Mouse (Mus musculus): ENCODE measurements around the gene Slc22a6. TPM values are rescaled to one million over a fixed set of nuclear protein-coding genes. Genes with fewer than 3 reads are reported as not detected.
A peak's percentile ranks its signal among the peaks of the same experiment; 100 is the strongest.

Gene Slc22a6
- polyA plus RNA-seq, 1 experiment from 2014 or later = 0.87 TPM

GRCm38 (mm10) chr19:8590954-8591353, 26.9 kb upstream of the Slc22a6 start, which contains the start of gene Slc22a8:
TSS of gene Slc22a8 (plus strand) at chr19:8591254.
- Histone ChIP-seq H3K4me1 (peaks cover 20% of the 10 kb centered on the region), H3K9me3 (no peaks in the 10 kb centered on the region), H3K9ac (no peak within 1 kb of the TSS), H3K36me3 (no peaks in the 10 kb centered on the region), H3K27me3 (no peaks in the 10 kb centered on the region), H3K27ac (peak within 1 kb of the TSS; percentile 50; the same call in 1 of the 2 replicates), H3K4me2 (replicated peaks) (no peak within 1 kb of the TSS), H3K4me3 (no peak within 1 kb of the TSS)
- no peak for ATAC-seq (ENCODE audit: insufficient number of reproducible peaks, insufficient read depth, low FRiP score, low TSS enrichment)
- WGBS = 54% methylated on average over 8 of the region's 8 CpGs

- 55% methylated on average over 2 of the region's 2 CpGs for WGBS
- H3K9me3 ChIP-seq = no peaks in the 10 kb centered on the region
- no peak overlapping the region for H3K9ac ChIP-seq
- no peak overlapping the region for H3K4me3 ChIP-seq
- H3K27me3 ChIP-seq = no peaks in the 10 kb centered on the region
- no peaks in the 10 kb centered on the region for H3K36me3 ChIP-seq
- no peak overlapping the region for H3K4me2 ChIP-seq (replicated peaks)
- no peak for ATAC-seq (ENCODE audit: insufficient number of reproducible peaks, insufficient read depth, low FRiP score, low TSS enrichment)
- no peak overlapping the region for H3K27ac ChIP-seq
- H3K4me1 ChIP-seq = peaks cover 20% of the 10 kb centered on the region
Observed at GRCm38 (mm10) chr19:8592155-8592554, 25.7 kb upstream of the Slc22a6 start.

GRCm38 (mm10) chr19:8592873-8593408, 24.9 kb upstream of the Slc22a6 start:
- no peaks in the 10 kb centered on the region for H3K27me3 ChIP-seq
- no peak for ATAC-seq (ENCODE audit: insufficient number of reproducible peaks, insufficient read depth, low FRiP score, low TSS enrichment)
- no peak overlapping the region for H3K4me3 ChIP-seq
- H3K9me3 ChIP-seq = no peaks in the 10 kb centered on the region
- WGBS = 70% methylated on average over 6 of the region's 6 CpGs
- no peaks in the 10 kb centered on the region for H3K36me3 ChIP-seq
- no peak overlapping the region for H3K9ac ChIP-seq
- H3K4me1 ChIP-seq = peaks cover 20% of the 10 kb centered on the region
- H3K4me2 ChIP-seq (replicated peaks) = no peak overlapping the region
- H3K27ac ChIP-seq = no peak overlapping the region

- peaks cover 20% of the 10 kb centered on the region for H3K4me1 ChIP-seq
- WGBS = 87% methylated on average over 11 of the region's 11 CpGs
- ATAC-seq (ENCODE audit: insufficient number of reproducible peaks, insufficient read depth, low FRiP score, low TSS enrichment) = no peak
- H3K27ac ChIP-seq = no peak overlapping the region
- no peak overlapping the region for H3K9ac ChIP-seq
- no peak overlapping the region for H3K4me2 ChIP-seq (replicated peaks)
- H3K36me3 ChIP-seq = no peaks in the 10 kb centered on the region
- no peaks in the 10 kb centered on the region for H3K27me3 ChIP-seq
- H3K4me3 ChIP-seq = no peak overlapping the region
- H3K9me3 ChIP-seq = no peaks in the 10 kb centered on the region
Observed at GRCm38 (mm10) chr19:8593833-8594232, 24.0 kb upstream of the Slc22a6 start.

- peaks cover 20% of the 10 kb centered on the region for H3K4me1 ChIP-seq
- H3K36me3 ChIP-seq = no peaks in the 10 kb centered on the region
- no peak for ATAC-seq (ENCODE audit: insufficient number of reproducible peaks, insufficient read depth, low FRiP score, low TSS enrichment)
- H3K4me2 ChIP-seq (replicated peaks) = no peak overlapping the region
- H3K4me3 ChIP-seq = no peak overlapping the region
- no peaks in the 10 kb centered on the region for H3K9me3 ChIP-seq
- no peaks in the 10 kb centered on the region for H3K27me3 ChIP-seq
- H3K9ac ChIP-seq = no peak overlapping the region
- 9% methylated on average over 1 of the region's 1 CpGs for WGBS
- H3K27ac ChIP-seq = no peak overlapping the region
Observed at GRCm38 (mm10) chr19:8594518-8594917, 23.3 kb upstream of the Slc22a6 start.

GRCm38 (mm10) chr19:8597269-8597668, 20.6 kb upstream of the Slc22a6 start:
- peak; percentile 22; the same call in 1 of the 2 replicates for ATAC-seq (ENCODE audit: insufficient number of reproducible peaks, insufficient read depth, low FRiP score, low TSS enrichment)
- H3K4me3 ChIP-seq = no peak overlapping the region
- no peak overlapping the region for H3K4me2 ChIP-seq (replicated peaks)
- H3K9me3 ChIP-seq = no peaks in the 10 kb centered on the region
- H3K9ac ChIP-seq = no peak overlapping the region
- no peaks in the 10 kb centered on the region for H3K27me3 ChIP-seq
- peaks cover 12% of the 10 kb centered on the region for H3K4me1 ChIP-seq
- WGBS = 66% methylated on average over 4 of the region's 4 CpGs
- no peak overlapping the region for H3K27ac ChIP-seq
- no peaks in the 10 kb centered on the region for H3K36me3 ChIP-seq

- Histone ChIP-seq H3K27me3 (no peaks in the 10 kb centered on the region), H3K4me1 (peaks cover 7% of the 10 kb centered on the region), H3K9me3 (no peaks in the 10 kb centered on the region), H3K4me2 (replicated peaks) (no peak overlapping the region), H3K36me3 (no peaks in the 10 kb centered on the region), H3K9ac (no peak overlapping the region), H3K27ac (no peak overlapping the region), H3K4me3 (no peak overlapping the region)
- ATAC-seq (ENCODE audit: insufficient number of reproducible peaks, insufficient read depth, low FRiP score, low TSS enrichment) = no peak
- 79% methylated on average over 2 of the region's 2 CpGs for WGBS
Observed at GRCm38 (mm10) chr19:8599229-8599628, 18.6 kb upstream of the Slc22a6 start.

GRCm38 (mm10) chr19:8601922-8602321, 15.9 kb upstream of the Slc22a6 start:
- Histone ChIP-seq H3K4me1 (no peaks in the 10 kb centered on the region), H3K9me3 (no peaks in the 10 kb centered on the region), H3K4me2 (replicated peaks) (no peak overlapping the region), H3K9ac (no peak overlapping the region), H3K27me3 (no peaks in the 10 kb centered on the region), H3K27ac (no peak overlapping the region), H3K36me3 (no peaks in the 10 kb centered on the region), H3K4me3 (no peak overlapping the region)
- ATAC-seq (ENCODE audit: insufficient number of reproducible peaks, insufficient read depth, low FRiP score, low TSS enrichment) = no peak

GRCm38 (mm10) chr19:8602914-8603313, 14.9 kb upstream of the Slc22a6 start:
- Histone ChIP-seq H3K4me3 (no peak overlapping the region), H3K27ac (no peak overlapping the region), H3K4me1 (no peaks in the 10 kb centered on the region), H3K4me2 (replicated peaks) (no peak overlapping the region), H3K27me3 (no peaks in the 10 kb centered on the region), H3K9me3 (no peaks in the 10 kb centered on the region), H3K36me3 (no peaks in the 10 kb centered on the region), H3K9ac (no peak overlapping the region)
- ATAC-seq (ENCODE audit: insufficient number of reproducible peaks, insufficient read depth, low FRiP score, low TSS enrichment) = no peak
- 63% methylated on average over 3 of the region's 3 CpGs for WGBS

- Histone ChIP-seq H3K4me1 (no peaks in the 10 kb centered on the region), H3K9me3 (no peaks in the 10 kb centered on the region), H3K27ac (no peak overlapping the region), H3K4me2 (replicated peaks) (no peak overlapping the region), H3K4me3 (no peak overlapping the region), H3K9ac (no peak overlapping the region), H3K36me3 (no peaks in the 10 kb centered on the region), H3K27me3 (no peaks in the 10 kb centered on the region)
- no peak for ATAC-seq (ENCODE audit: insufficient number of reproducible peaks, insufficient read depth, low FRiP score, low TSS enrichment)
- WGBS = 85% methylated on average over 8 of the region's 8 CpGs
Observed at GRCm38 (mm10) chr19:8604536-8605240, 13.2 kb upstream of the Slc22a6 start.

GRCm38 (mm10) chr19:8605241-8605558, 12.6 kb upstream of the Slc22a6 start:
- Histone ChIP-seq H3K27ac (no peak overlapping the region), H3K36me3 (no peaks in the 10 kb centered on the region), H3K4me2 (replicated peaks) (no peak overlapping the region), H3K27me3 (no peaks in the 10 kb centered on the region), H3K9ac (no peak overlapping the region), H3K4me3 (no peak overlapping the region), H3K9me3 (no peaks in the 10 kb centered on the region), H3K4me1 (no peaks in the 10 kb centered on the region)
- no peak for ATAC-seq (ENCODE audit: insufficient number of reproducible peaks, insufficient read depth, low FRiP score, low TSS enrichment)
- 91% methylated on average over 3 of the region's 3 CpGs for WGBS

- H3K36me3 ChIP-seq = no peaks in the 10 kb centered on the region
- H3K27ac ChIP-seq = no peak overlapping the region
- H3K4me2 ChIP-seq (replicated peaks) = no peak overlapping the region
- no peaks in the 10 kb centered on the region for H3K4me1 ChIP-seq
- ATAC-seq (ENCODE audit: insufficient number of reproducible peaks, insufficient read depth, low FRiP score, low TSS enrichment) = no peak
- H3K4me3 ChIP-seq = no peak overlapping the region
- H3K9ac ChIP-seq = no peak overlapping the region
- H3K9me3 ChIP-seq = no peaks in the 10 kb centered on the region
- H3K27me3 ChIP-seq = no peaks in the 10 kb centered on the region
- 75% methylated on average over 8 of the region's 8 CpGs for WGBS
Observed at GRCm38 (mm10) chr19:8611358-8612123, 6.3 kb upstream of the Slc22a6 start.
